Mouse (Mus musculus) brain, embryonic 14.5 days (tissue): Measurements from ENCODE around the gene Fmod. TPM values are rescaled to one million over a fixed set of nuclear protein-coding genes. Genes with fewer than 3 reads are reported as not detected.

Source experiments
- DNase-seq: peaks from one replicate; pipeline ENCODE4 v3.0.0-alpha.2; 2011; ENCODE audit warnings: low read depth
- CTCF ChIP-seq: fragments of 200-500 bp; IDR thresholded peaks from 2 replicates; pipeline ENCODE4 v1.5.1; 2012; ENCODE audit warnings: inconsistent platforms, mild to moderate bottlenecking, moderate library complexity, borderline replicate concordance; ENCODE audit not compliant: insufficient read depth, insufficient read length; ENCODE audit errors: extremely low read depth
- POLR2A ChIP-seq: fragments of 200-500 bp; IDR thresholded peaks from 2 replicates; pipeline ENCODE4 v1.6.1; 2012; ENCODE audit warnings: mild to moderate bottlenecking, inconsistent platforms, borderline replicate concordance; ENCODE audit not compliant: poor library complexity, insufficient read depth, insufficient read length, severe bottlenecking; ENCODE audit errors: extremely low read depth
- polyA plus RNA-seq: library from polyadenylated mRNA; depleted of rRNA; stranded (reverse); fragments of >200 nt; gene quantifications from 2 replicates; pipeline ENCODE4 v1.2.3, GENCODE M21; 2012

The Fmod gene
- polyA plus RNA-seq, 1 experiment, result 7.4 TPM

DNA sequence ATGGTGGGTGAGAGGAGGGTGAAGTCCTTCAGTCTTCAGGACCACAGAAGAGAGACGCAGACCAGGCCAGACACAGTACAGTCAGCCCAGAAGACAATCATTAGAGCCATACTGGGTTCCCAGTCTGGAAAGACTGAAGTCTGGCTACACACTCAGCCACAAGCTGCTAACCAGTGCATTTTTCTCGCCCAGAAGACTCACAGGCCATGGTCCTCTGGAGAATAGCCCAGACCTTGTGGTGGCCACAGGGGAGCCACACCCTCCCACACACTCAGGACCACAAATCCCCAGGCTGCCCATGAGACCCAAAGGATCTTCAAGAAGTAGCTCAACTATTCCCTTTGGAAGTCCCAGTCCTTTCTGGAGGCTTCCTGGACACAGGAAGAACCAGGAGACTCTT is 2.3 kb downstream of the Fmod start:
- no peak for TF ChIP-seq POLR2A
- no peak for TF ChIP-seq CTCF
- no peak for DNase-seq

DNA sequence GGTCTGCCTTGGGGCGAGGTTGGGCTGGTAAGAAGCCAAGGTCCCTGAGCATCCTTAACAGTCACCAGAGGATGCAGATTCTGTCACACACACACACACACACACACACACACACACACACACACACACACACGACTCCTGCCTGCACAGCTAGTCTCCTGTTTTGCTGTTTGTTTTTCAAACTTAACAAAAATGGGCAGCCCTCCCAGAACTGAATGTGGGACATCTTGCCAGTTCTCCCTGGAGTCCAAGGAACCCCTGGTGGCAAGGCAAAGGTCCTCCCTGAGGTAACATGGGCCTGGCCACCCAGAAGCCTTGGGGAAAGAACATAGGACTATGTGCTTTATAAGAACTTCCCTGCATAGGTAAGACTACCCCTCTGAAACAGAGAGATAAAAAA is 4.8 kb downstream of the Fmod start:
- DNase-seq, result no peak
- no peak for TF ChIP-seq POLR2A
- TF ChIP-seq CTCF, result no peak

DNA sequence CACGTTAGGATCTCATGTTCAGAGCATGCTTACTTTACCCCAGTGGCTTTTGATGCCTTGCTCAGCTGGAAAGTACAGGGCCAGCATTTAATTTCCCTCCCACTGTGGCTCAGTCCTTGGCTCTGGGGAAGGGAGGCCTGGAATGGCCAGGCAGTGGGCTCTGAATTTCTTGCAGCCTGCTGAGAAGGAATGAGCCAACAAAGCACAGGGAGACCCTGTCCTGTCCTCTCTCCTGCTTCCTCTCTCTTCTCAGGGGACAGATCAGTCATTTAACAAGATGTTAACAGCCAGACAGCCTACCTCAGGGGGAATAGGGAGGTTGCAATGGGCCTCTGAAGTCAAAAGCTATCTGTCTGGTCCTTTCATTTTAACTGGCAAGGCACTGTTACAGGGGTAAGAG is 5.3 kb downstream of the Fmod start:
- TF ChIP-seq POLR2A, result no peak
- no peak for TF ChIP-seq CTCF
- peak; percentile 42 for DNase-seq

DNA sequence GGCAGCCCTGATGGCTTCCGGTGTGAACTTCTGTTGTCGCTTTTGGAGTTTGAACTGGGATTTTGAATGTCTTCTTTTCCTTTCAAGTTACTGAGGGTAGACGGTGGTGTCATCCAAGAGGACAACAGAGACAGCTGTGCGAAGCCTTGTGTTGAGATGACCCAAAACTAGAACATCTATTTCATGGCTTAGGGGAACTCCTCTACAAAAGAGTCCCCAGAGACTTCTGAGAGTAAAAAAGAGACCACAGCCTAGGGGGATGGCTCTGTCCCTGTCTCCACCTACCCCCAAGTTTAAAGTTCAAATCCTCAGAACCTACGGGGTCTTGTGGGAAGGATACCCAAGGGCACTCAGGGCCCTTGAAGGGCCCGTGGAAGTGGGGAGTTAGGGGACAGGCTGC is 7.8 kb downstream of the Fmod start:
- no peak for DNase-seq
- TF ChIP-seq CTCF (no peak), POLR2A (no peak)

DNA sequence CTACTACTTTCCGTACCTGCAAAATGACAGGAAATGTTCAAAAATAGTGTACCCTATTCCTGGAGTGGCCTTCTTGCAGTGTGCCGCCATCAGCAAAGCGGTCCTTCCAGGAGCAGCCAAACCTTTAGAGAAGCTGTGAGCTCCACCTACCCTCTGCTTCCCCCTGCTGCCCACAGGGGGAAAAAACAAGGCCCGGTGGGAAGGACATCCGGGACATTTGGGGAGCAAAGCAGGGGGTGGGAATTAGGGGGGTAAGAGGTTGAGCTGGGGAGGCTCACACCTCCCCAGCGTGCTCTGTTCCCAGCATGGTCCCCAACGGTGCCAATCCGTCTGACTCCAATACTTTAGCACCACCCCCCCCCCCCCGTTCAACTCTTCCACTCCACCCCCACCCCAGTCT is 8.9 kb downstream of the Fmod start:
- DNase-seq, result peak; percentile 93
- peak; percentile 29; the same call in 1 of the 2 replicates for TF ChIP-seq POLR2A
- peak; percentile 91 for TF ChIP-seq CTCF

DNA sequence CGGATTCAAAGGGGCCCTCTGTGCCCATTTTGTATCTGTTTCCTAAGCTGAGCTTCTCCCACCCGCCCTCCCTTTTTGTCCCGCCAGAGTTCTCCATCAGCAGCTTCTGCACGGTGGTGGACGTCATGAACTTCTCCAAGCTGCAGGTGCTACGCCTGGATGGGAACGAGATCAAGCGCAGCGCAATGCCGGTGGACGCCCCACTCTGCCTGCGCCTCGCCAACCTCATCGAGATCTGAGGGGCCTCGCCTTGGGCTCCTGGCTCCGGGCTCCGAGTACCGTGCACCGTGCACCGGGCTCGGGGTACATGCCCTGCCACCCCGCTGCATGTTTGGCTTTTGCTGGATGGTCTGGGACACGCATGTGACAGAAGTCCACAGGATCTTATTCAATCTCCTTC is 9.3 kb downstream of the Fmod start:
- no peak for DNase-seq

DNA sequence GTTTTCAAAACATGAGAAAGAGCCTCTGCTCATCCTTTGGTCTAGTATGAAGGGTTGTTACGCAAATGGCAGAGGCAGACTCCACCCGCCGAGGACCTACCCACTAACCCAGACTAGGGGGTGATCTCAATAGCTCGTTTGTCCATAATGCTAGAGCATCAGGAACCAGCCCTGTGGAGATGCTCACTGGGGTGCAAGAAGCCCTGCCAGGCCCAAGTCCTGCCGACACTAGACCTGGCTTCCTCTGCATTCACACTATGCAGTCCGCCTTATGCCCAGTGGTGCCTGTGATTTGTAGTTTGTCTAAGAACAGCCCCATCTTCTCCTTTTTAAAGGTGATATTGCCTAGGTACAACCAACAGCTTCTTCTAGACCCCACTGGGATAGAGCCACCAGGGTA is 10.4 kb downstream of the Fmod start:
- TF ChIP-seq CTCF (no peak), POLR2A (no peak)

More for the DNA sequence above, 9.3 kb downstream of the Fmod start:
- TF ChIP-seq CTCF (no peak), POLR2A (no peak)

DNA sequence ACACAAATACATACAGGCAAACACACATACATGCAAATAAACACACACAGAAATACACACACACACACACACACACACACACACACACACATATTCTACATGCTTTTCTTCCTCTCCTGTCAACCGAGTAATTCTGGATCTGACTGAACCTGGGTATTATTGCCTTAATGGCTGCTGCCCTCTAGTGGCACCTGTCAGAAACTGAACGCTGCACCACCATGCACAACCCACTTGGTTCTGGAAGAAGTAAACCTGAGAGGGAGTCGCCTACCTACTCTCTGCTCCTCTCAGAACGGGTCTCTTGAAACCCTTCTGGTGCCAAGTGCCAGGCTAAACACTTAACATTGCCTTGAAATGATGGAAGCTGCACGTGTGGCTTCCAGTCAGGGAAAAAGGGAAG is 11.7 kb downstream of the Fmod start:
- TF ChIP-seq CTCF, result peak; percentile 92
- TF ChIP-seq POLR2A, result no peak
- DNase-seq, result peak; percentile 93

More for the DNA sequence above, 10.4 kb downstream of the Fmod start:
- DNase-seq, result no peak

DNA sequence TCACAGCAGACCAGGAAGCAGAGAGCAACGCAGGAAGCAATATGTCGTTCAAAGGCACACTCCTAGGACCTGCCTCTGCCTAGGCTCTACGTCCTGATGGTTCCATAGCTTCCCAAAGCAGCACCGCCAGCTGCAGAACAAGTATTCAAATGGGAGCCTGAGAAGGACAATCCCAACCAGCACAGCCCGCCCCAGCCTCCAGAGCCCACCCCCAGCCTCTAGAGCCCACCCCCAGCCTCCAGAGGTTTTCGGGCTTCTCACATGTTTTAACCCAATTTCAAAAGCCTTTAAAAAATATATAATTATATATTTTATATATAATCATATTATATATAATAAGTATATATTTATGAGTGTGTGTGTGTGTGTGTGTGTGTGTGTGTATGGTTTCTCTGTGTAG is 12.5 kb downstream of the Fmod start:
- no peak for TF ChIP-seq CTCF
- TF ChIP-seq POLR2A, result no peak
- DNase-seq, result no peak

DNA sequence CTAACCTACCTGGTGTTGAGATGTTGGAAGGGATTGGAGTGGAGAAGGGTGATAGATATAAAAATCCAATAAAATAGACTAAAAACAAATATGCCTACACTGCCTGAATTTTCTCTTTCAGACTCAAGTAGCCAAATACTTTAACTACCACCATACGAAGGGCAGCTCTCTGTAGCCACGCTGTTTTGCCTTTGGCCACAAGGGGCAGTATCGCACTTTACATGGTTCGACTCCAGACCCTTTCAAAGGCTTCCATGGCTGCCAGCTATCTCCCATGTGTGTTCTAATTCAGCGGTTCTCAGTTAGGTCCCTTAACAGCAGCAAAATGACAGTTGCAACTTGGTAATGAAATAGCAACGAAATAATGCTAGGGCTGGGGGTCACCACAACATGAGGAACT is 16.2 kb downstream of the Fmod start:
- DNase-seq, result peak; percentile 90
- TF ChIP-seq POLR2A, result no peak
- peak; percentile 91 for TF ChIP-seq CTCF

DNA sequence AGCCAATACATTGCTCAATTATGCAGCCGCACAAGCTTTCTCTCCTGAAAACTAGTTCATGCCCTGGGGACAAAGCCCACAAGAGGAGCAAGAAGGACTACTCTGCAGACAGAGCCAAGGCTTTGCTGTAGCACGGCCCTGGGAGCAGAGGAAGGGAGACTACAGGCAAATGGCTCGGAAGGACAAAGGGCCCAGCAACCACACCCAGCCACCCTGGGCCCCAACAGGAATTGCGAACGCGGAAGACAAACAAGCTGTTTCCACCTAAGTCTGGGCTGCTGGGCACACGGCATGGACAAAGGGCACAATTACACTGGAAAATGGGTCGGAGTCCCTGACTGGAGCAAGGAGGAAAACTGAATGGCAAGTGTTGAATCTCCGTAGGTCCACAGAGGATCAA is 18.0 kb downstream of the Fmod start:
- no peak for DNase-seq
- TF ChIP-seq CTCF, result no peak

DNA sequence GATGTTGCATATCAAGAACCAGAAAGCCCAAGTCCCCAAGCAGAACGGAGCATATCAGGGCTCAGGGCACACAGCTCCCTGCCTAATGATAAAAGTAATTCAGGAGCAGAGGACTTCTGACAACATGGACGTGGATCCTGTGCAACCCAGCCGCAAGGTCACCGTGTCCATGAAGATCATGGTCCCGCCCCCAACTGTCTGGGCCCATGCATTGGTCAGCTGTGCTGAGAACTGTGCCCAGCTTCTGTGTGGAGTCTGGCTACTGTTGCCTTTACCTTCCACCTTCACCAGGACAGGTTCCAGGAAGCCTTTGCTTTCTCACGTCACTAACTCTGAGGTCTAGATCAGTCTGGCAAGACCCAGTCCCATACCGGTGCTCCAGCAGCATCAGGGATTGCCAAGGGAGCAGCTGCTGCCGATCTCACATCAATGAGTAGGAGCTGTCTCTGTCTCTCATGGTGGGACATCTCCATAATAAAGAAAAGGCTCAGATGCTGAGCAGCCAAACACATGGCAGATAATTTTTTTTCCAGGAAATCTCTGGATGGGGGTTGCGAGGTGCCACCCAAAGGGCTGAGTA is 18.7 kb downstream of the Fmod start:
- TF ChIP-seq CTCF (no peak), POLR2A (no peak)

More for the DNA sequence above, 18.7 kb downstream of the Fmod start:
- DNase-seq, result peak; percentile 49
